Mouse (Mus musculus): ENCODE results near the gene Tatdn2.

DNA sequence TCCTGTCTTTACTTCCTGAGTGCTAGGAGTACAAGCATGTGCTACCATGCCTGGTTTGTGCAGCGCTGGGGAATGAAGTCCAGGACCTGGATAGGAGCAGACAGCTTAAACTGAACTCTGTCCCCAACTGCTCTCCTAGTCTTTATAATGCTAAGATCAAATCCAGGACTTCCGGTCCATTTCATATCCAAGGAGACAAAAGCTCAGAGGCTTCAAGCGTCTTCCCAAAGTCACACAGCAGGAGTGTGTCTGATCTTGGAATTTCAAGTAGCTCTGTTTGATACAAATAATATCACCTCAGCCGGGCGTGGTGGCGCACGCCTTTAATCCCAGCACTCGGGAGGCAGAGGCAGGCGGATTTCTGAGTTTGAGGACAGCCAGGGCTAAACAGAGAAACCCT is 20.9 kb upstream of the Tatdn2 start:
- TF ChIP-seq CTCF (IDR thresholded peaks at IDR 0.05): no peak
- no peak for TF ChIP-seq EP300 (IDR thresholded peaks at IDR 0.05; ENCODE audit: insufficient read depth, low read depth, low read length)
